ENCODE assay signal across 9 mouse cellular contexts in the genomic region with DNA sequence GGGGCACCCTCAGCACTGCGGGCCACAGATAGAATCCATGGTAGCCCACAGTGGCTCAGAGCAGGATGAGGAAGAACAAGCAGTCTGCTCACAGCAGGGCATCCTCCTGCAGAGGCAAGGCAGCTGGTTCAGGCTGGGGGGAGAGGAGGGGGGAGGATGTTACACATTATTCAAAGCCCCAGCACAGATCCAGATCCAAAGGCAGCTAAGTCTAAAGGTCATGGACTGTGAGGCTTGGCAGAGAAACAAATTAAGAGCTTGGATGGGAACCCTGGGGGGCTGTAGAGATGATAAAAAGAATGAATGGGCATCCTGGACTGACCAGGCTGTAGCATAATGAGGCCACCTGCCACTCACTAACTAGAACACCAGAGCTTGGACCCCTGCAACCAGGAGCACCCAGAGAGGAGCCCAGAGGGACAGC. TPM values are rescaled to one million over a fixed set of nuclear protein-coding genes. Genes with fewer than 3 reads are reported as not detected.
DNase-seq lines count a peak whose midpoint lies in the region; ATAC-seq and TF ChIP-seq lines count a peak whose summit lies in the region.
"Had no signal": no experiment of that assay in that cellular context is flagged by ENCODE, and none has a peak within 500 bp of the region (broad histone marks: within the 10 kb centered on the region; RNA-seq: fewer than 3 reads in every experiment).

No protein-coding gene starts in this region.

- no peak overlapping the region for H3K9ac ChIP-seq in hindbrain, postnatal 0 days (replicated peaks; ENCODE audit: low read length)
- H3K9ac ChIP-seq: liver, embryonic 15.5 days had no signal

- no peaks in the 10 kb centered on the region for H3K36me3 ChIP-seq in thymus, adult 2 months (ENCODE audit: control insufficient read depth, insufficient read depth, low read length)
- H3K36me3 ChIP-seq in hindbrain, postnatal 0 days (ENCODE audit: insufficient read depth, low read length): no peaks in the 10 kb centered on the region
- H3K36me3 ChIP-seq: liver, embryonic 15.5 days had no signal

- H3K9me3 ChIP-seq in hindbrain, postnatal 0 days (ENCODE audit: low read length): no peaks in the 10 kb centered on the region
- H3K9me3 ChIP-seq: liver, embryonic 15.5 days had no signal

- no peak for TF ChIP-seq CTCF in thymus, adult 2 months (IDR thresholded peaks at IDR 0.05; ENCODE audit: borderline replicate concordance, control insufficient read depth, extremely low read depth, insufficient read depth, low read length, poor library complexity)
- TF ChIP-seq CTCF in hindbrain, postnatal 0 days (IDR thresholded peaks at IDR 0.05; ENCODE audit: low read depth): no peak

- peaks cover 75% of the 10 kb centered on the region for H3K4me1 ChIP-seq in thymus, adult 2 months (replicated peaks; ENCODE audit: control insufficient read depth, insufficient read depth, low read length)
- H3K4me1 ChIP-seq in hindbrain, postnatal 0 days (ENCODE audit: insufficient read depth, low read length): peaks cover 12% of the 10 kb centered on the region

- no peak overlapping the region for H3K4me3 ChIP-seq in thymus, adult 2 months (ENCODE audit: control insufficient read depth, insufficient read depth, low read length)
- H3K4me3 ChIP-seq in hindbrain, postnatal 0 days (ENCODE audit: low read length): no peak overlapping the region
- H3K4me3 ChIP-seq: liver, embryonic 15.5 days had no signal

- H3K4me2 ChIP-seq in hindbrain, postnatal 0 days (ENCODE audit: low read depth, low read length): no peak overlapping the region
- H3K4me2 ChIP-seq: liver, embryonic 15.5 days had no signal

- peak; percentile 36 for DNase-seq in thymus, adult 2 months
- no peak for DNase-seq in thymus, postnatal 10 days (ENCODE audit: low spot score in 2 of 2)
- DNase-seq in hindbrain, postnatal 0 days (ENCODE audit: low spot score): peak; percentile 54
- DNase-seq in mesoderm, embryonic 11.5 days (ENCODE audit: low read depth, low spot score): peak; percentile 43
- no peak for DNase-seq in urinary bladder, postnatal 25 days (ENCODE audit: low spot score)
- DNase-seq in lung, postnatal 36 days: no peak

- no peak for TF ChIP-seq POLR2A in thymus, adult 2 months (IDR thresholded peaks at IDR 0.05; ENCODE audit: control insufficient read depth, extremely low read depth, insufficient read depth, low read length, poor library complexity)

- WGBS in thymus, adult 2 months: 22% methylated on average over 1 of the region's 1 CpGs
- WGBS in hindbrain, postnatal 0 days: 13% methylated on average over 1 of the region's 1 CpGs

- H3K27me3 ChIP-seq in thymus, adult 2 months (ENCODE audit: control insufficient read depth, insufficient read depth, low read length): no peaks in the 10 kb centered on the region
- H3K27me3 ChIP-seq in hindbrain, postnatal 0 days (ENCODE audit: insufficient read depth, low read length): no peaks in the 10 kb centered on the region
- H3K27me3 ChIP-seq: liver, embryonic 15.5 days had no signal

- no peak overlapping the region; the same call in 1 of the 2 replicates for H3K27ac ChIP-seq in thymus, adult 2 months (ENCODE audit: control insufficient read depth, insufficient read depth, low read length)
- H3K27ac ChIP-seq in hindbrain, postnatal 0 days: peak overlapping the region; percentile 6; the same call in 1 of the 2 replicates
- H3K27ac ChIP-seq: liver, embryonic 15.5 days had no signal

- ATAC-seq in hindbrain, postnatal 0 days: peak; percentile 43
- ATAC-seq in cerebellum, adult (ENCODE audit: insufficient number of reproducible peaks, low FRiP score, low TSS enrichment): no peak

RNA-seq across cellular contexts. Expression of a gene that starts 28.7 kb away (rescaled TPM):
- polyA plus RNA-seq in thymus, adult 2 months (2012; rRNA removed): 5.7 TPM in 2 replicates
- 47.8 and 50.3 TPM in 2 replicates for total RNA-seq in hindbrain, postnatal 0 days (2014; rRNA removed)
- polyA plus RNA-seq in hindbrain, postnatal 0 days (2015; fragmentation: Nextera tagmentation; extraction: Ambion mirVana): 11.5 and 12.4 TPM in 2 replicates
- total RNA-seq: common myeloid progenitor, adult 5-6 weeks had no signal

Comparison
In these comparisons a context has a peak if more than half of its experiments do, and no peak if none do; other contexts are left out.
1. DNase-seq: peak in thymus, adult 2 months (single experiment), hindbrain, postnatal 0 days (single experiment) and mesoderm, embryonic 11.5 days (single experiment); none in thymus, postnatal 10 days (0 of 2), urinary bladder, postnatal 25 days (single experiment) and lung, postnatal 36 days (single experiment).